Comparison of ENCODE assay signal across 19 mouse cellular contexts in genomic region chr9:56698715-56699370, GRCm38 (mm10).
A peak's percentile ranks its signal among the peaks of the same experiment; 100 is the strongest.
DNase-seq lines count a peak whose midpoint lies in the region; ATAC-seq and TF ChIP-seq lines count a peak whose summit lies in the region.
"Had no signal": no experiment of that assay in that cellular context is flagged by ENCODE, and none has a peak within 500 bp of the region (broad histone marks: within the 10 kb centered on the region; RNA-seq: fewer than 3 reads in every experiment).

No protein-coding gene starts in this region.

- intact Hi-C loops in left cerebral cortex, adult 2 months (cut with DNase I): no loop called here
- intact Hi-C loops in left cerebral cortex, postnatal 36 days (cut with DNase I): no loop called here

- H3K36me3 ChIP-seq in forebrain, embryonic 12.5 days (replicated peaks): no peaks in the 10 kb centered on the region
- H3K36me3 ChIP-seq in forebrain, embryonic 11.5 days (ENCODE audit: control insufficient read depth, insufficient read depth, low read length): no peaks in the 10 kb centered on the region
- no peaks in the 10 kb centered on the region for H3K36me3 ChIP-seq in forebrain, embryonic 15.5 days
- H3K36me3 ChIP-seq in forebrain, postnatal 0 days (ENCODE audit: insufficient read depth): no peaks in the 10 kb centered on the region
- H3K36me3 ChIP-seq: embryonic facial prominence, embryonic 10.5 days; embryonic facial prominence, embryonic 12.5 days had no signal

- H3K9me3 ChIP-seq in forebrain, embryonic 12.5 days: no peaks in the 10 kb centered on the region
- H3K9me3 ChIP-seq in forebrain, embryonic 11.5 days (ENCODE audit: control insufficient read depth, low read length): no peaks in the 10 kb centered on the region
- H3K9me3 ChIP-seq in forebrain, embryonic 15.5 days: no peaks in the 10 kb centered on the region
- H3K9me3 ChIP-seq in forebrain, postnatal 0 days (ENCODE audit: low read length): no peaks in the 10 kb centered on the region
- H3K9me3 ChIP-seq: embryonic facial prominence, embryonic 10.5 days; embryonic facial prominence, embryonic 12.5 days had no signal

- TF ChIP-seq CTCF in left cerebral cortex, adult 2 months (IDR thresholded peaks at IDR 0.05): peak; percentile 0; the same call in 1 of the 2 replicates
- no peak for TF ChIP-seq CTCF in forebrain, postnatal 0 days (IDR thresholded peaks at IDR 0.05; ENCODE audit: low read depth)

- H3K27me3 ChIP-seq in forebrain, embryonic 12.5 days: no peaks in the 10 kb centered on the region
- H3K27me3 ChIP-seq in forebrain, embryonic 11.5 days (ENCODE audit: control insufficient read depth, insufficient read depth, low read length): no peaks in the 10 kb centered on the region
- no peaks in the 10 kb centered on the region for H3K27me3 ChIP-seq in forebrain, embryonic 15.5 days
- H3K27me3 ChIP-seq in forebrain, postnatal 0 days (ENCODE audit: insufficient read depth, low read length): no peaks in the 10 kb centered on the region

- ATAC-seq in forebrain, embryonic 12.5 days (ENCODE audit: low FRiP score): peak; percentile 55; the same call in 1 of the 2 replicates
- ATAC-seq in forebrain, embryonic 11.5 days (replicated peaks; ENCODE audit: low FRiP score): no peak
- ATAC-seq in forebrain, embryonic 15.5 days (replicated peaks): peak; percentile 79
- peak; percentile 65 for ATAC-seq in forebrain, postnatal 0 days

- no peak for DNase-seq in forebrain, embryonic 11.5 days (ENCODE audit: low spot score)
- DNase-seq in left cerebral cortex, adult 2 months (ENCODE audit: extremely low spot score in 1 of 2, low spot score in 2 of 2): no peak
- DNase-seq in left cerebral cortex, postnatal 36 days (ENCODE audit: low spot score in 2 of 2): no peak
- DNase-seq in forebrain, postnatal 0 days: no peak
- no peak for DNase-seq in adrenal gland, adult (ENCODE audit: inconsistent age in 2 of 2, low spot score in 1 of 2)
- DNase-seq in adrenal gland, adult 18-20 months (ENCODE audit: low spot score in 2 of 2): no peak
- DNase-seq: adrenal gland, adult 2 months; adrenal gland, postnatal 10 days; adrenal gland, postnatal 25 days; B cell, adult 2 months; cerebellum, adult 11-12 months; cerebellum, adult 2 months; cerebellum, adult 9-10 months; cerebellum, postnatal 10 days; cerebellum, postnatal 25 days had no signal

- H3K4me1 ChIP-seq in forebrain, embryonic 12.5 days: peaks cover 4% of the 10 kb centered on the region; the same call in 1 of the 2 replicates
- no peaks in the 10 kb centered on the region; the same call in 1 of the 2 replicates for H3K4me1 ChIP-seq in forebrain, embryonic 11.5 days (replicated peaks; ENCODE audit: control insufficient read depth, insufficient read depth, low read length)
- H3K4me1 ChIP-seq in forebrain, embryonic 15.5 days: peaks cover 23% of the 10 kb centered on the region
- H3K4me1 ChIP-seq in forebrain, postnatal 0 days (ENCODE audit: insufficient read depth): peaks cover 3% of the 10 kb centered on the region; the same call in 1 of the 2 replicates
- H3K4me1 ChIP-seq: embryonic facial prominence, embryonic 12.5 days had no signal

- H3K27ac ChIP-seq in forebrain, embryonic 12.5 days: 0 out of 2 replicates have a peak overlapping the region, but pooled peaks have one; percentile 53
- no peak overlapping the region for H3K27ac ChIP-seq in forebrain, embryonic 11.5 days (ENCODE audit: low read depth, low read length)
- peak overlapping the region; percentile 7; the same call in 1 of the 2 replicates for H3K27ac ChIP-seq in left cerebral cortex, adult 2 months
- no peak overlapping the region; the same call in 1 of the 2 replicates for H3K27ac ChIP-seq in forebrain, embryonic 15.5 days (replicated peaks)
- H3K27ac ChIP-seq in forebrain, postnatal 0 days (ENCODE audit: low read depth, low read length): no peak overlapping the region
- H3K27ac ChIP-seq: embryonic facial prominence, embryonic 10.5 days; embryonic facial prominence, embryonic 12.5 days had no signal

- no peak overlapping the region for H3K4me3 ChIP-seq in forebrain, embryonic 12.5 days (replicated peaks)
- H3K4me3 ChIP-seq in forebrain, embryonic 11.5 days (ENCODE audit: low read depth, low read length): no peak overlapping the region
- no peak overlapping the region for H3K4me3 ChIP-seq in left cerebral cortex, adult 2 months
- no peak overlapping the region for H3K4me3 ChIP-seq in forebrain, embryonic 15.5 days
- no peak overlapping the region for H3K4me3 ChIP-seq in forebrain, postnatal 0 days (ENCODE audit: low read depth, low read length)
- H3K4me3 ChIP-seq: embryonic facial prominence, embryonic 10.5 days; embryonic facial prominence, embryonic 12.5 days had no signal

- H3K4me2 ChIP-seq in forebrain, embryonic 12.5 days: no peak overlapping the region
- no peak overlapping the region for H3K4me2 ChIP-seq in forebrain, embryonic 11.5 days (ENCODE audit: low read depth, low read length, severe bottlenecking)
- no peak overlapping the region for H3K4me2 ChIP-seq in forebrain, embryonic 15.5 days (replicated peaks)
- no peak overlapping the region for H3K4me2 ChIP-seq in forebrain, postnatal 0 days (ENCODE audit: low read depth)
- H3K4me2 ChIP-seq: embryonic facial prominence, embryonic 12.5 days had no signal

- H3K9ac ChIP-seq in forebrain, embryonic 12.5 days: no peak overlapping the region
- H3K9ac ChIP-seq in forebrain, embryonic 11.5 days (ENCODE audit: low read length): no peak overlapping the region
- H3K9ac ChIP-seq in forebrain, embryonic 15.5 days (replicated peaks): no peak overlapping the region
- H3K9ac ChIP-seq in forebrain, postnatal 0 days: no peak overlapping the region
- H3K9ac ChIP-seq: embryonic facial prominence, embryonic 12.5 days had no signal

- WGBS in forebrain, embryonic 12.5 days: 65% methylated on average over 7 of the region's 7 CpGs
- 69% methylated on average over 7 of the region's 7 CpGs for whole genome bisulfite sequencing in forebrain, embryonic 11.5 days
- 30% methylated on average over 7 of the region's 7 CpGs for WGBS in forebrain, embryonic 15.5 days
- 36% methylated on average over 7 of the region's 7 CpGs for WGBS in forebrain, postnatal 0 days

Comparison
In these comparisons a context has a peak if more than half of its experiments do, and no peak if none do; other contexts are left out.
1. H3K27ac ChIP-seq: peak in forebrain, embryonic 12.5 days (single experiment) and left cerebral cortex, adult 2 months (single experiment); none in forebrain, embryonic 11.5 days (single experiment), forebrain, embryonic 15.5 days (single experiment) and forebrain, postnatal 0 days (single experiment).